Mouse (Mus musculus) urinary bladder, postnatal 36 days (tissue): ENCODE measurements at regions not wholly inside any gene's neighbourhood (a gene's known extent, or its start where the extent isn't known, plus 50 kb on each side); places are given as distances from the start of the nearest gene placed in this dataset.
"Not testable (repeated sequence)": the region's sequence is repeated elsewhere in the genome, so short reads cannot be mapped to it uniquely, and the experiment has no call there.

Experiments used
- DNase-seq, 2 experiments: peaks; one replicate each; pipeline ENCODE4 v3.0.0; 2022; ENCODE audit warnings: low spot score in 2 of 2, mixed read lengths in 1 of 2

- DNase-seq, result no peak
These were observed 811.6 kb upstream of the 4930444P10Rik start for GRCm38 (mm10) chr1:16904690-16905089.

GRCm38 (mm10) chr1:16868383-16868782, 775.3 kb upstream of the 4930444P10Rik start:
- not testable (repeated sequence) for DNase-seq

GRCm38 (mm10) chr1:16867086-16867835, 774.1 kb upstream of the 4930444P10Rik start:
- not testable (repeated sequence) for DNase-seq

GRCm38 (mm10) chr1:16837111-16837510, 744.0 kb upstream of the 4930444P10Rik start:
- DNase-seq, result no peak

GRCm38 (mm10) chr1:16824709-16825108, 731.6 kb upstream of the 4930444P10Rik start:
- not testable (repeated sequence) for DNase-seq

- DNase-seq, result no peak
These were observed 730.9 kb upstream of the 4930444P10Rik start for GRCm38 (mm10) chr1:16824057-16824456.

- no peak for DNase-seq
These were observed 728.1 kb upstream of the 4930444P10Rik start for GRCm38 (mm10) chr1:16821186-16821585.

GRCm38 (mm10) chr1:16816572-16816971, 723.4 kb upstream of the 4930444P10Rik start:
- DNase-seq, result no peak

- no peak for DNase-seq
These were observed 722.6 kb upstream of the 4930444P10Rik start for GRCm38 (mm10) chr1:16815731-16816130.

- no peak for DNase-seq
These were observed 716.4 kb upstream of the 4930444P10Rik start for GRCm38 (mm10) chr1:16809370-16810150.

- peak; percentile 60 to 71 for DNase-seq
These were observed 705.2 kb upstream of the 4930444P10Rik start for GRCm38 (mm10) chr1:16798292-16798691.

GRCm38 (mm10) chr1:16796449-16796848, 703.3 kb upstream of the 4930444P10Rik start:
- no peak for DNase-seq

- DNase-seq, result no peak
These were observed 697.7 kb upstream of the 4930444P10Rik start for GRCm38 (mm10) chr1:16790733-16791309.

GRCm38 (mm10) chr1:16779791-16780190, 686.7 kb upstream of the 4930444P10Rik start:
- no peak for DNase-seq

GRCm38 (mm10) chr1:16760951-16761350, 667.8 kb upstream of the 4930444P10Rik start:
- DNase-seq, result no peak
